ENCODE assay signal across 8 mouse cellular contexts in the genomic region with DNA sequence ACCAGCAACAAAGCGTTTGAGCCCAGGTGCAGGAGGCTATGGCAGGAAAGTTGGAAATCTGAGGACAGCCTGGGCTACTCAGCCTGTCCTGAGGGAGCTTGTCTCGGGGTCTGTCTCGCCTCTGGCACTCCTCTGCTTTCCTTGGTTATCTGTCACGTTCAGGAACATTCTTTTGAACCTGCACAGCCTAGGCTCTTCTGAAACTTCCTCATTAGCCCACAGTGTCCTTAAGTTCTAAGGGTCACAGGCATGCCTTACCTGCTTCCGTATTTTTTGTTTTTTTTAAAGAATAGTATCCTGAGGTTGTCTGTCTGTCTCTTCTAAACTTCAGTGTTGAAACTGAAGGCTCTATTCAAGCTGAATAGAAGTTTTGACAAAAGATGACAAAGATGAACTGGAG. TPM values are rescaled to one million over a fixed set of nuclear protein-coding genes. Genes with fewer than 3 reads are reported as not detected.
A peak's percentile ranks its signal among the peaks of the same experiment; 100 is the strongest.
DNase-seq lines count a peak whose midpoint lies in the region; ATAC-seq and TF ChIP-seq lines count a peak whose summit lies in the region.

A gene (minus strand): TSS at position 199 of the 400 bp plus-strand sequence.

- no peak for ATAC-seq in kidney, embryonic 15.5 days (replicated peaks; ENCODE audit: low FRiP score)
- no peak for ATAC-seq in erythroblast, adult 5-6 weeks (replicated peaks; ENCODE audit: low FRiP score, poor library complexity, severe bottlenecking)
- ATAC-seq in hematopoietic stem cell, adult 5-6 weeks (replicated peaks in 1 of 2; ENCODE audit: insufficient read depth in 1 of 2, low FRiP score in 2 of 2, low TSS enrichment in 1 of 2, low read depth in 1 of 2, poor library complexity in 2 of 2, severe bottlenecking in 2 of 2) = peak; percentile 48 to 65; a peak in 3 of 4 replicates
- no peak for ATAC-seq in liver, postnatal 0 days

- peak; percentile 68 to 80 for TF ChIP-seq EP300 in MEL (IDR thresholded peaks at IDR 0.05; ENCODE audit: low read depth in 1 of 2, low read length in 2 of 2)
- no peak for TF ChIP-seq EP300 in liver, postnatal 0 days (IDR thresholded peaks at IDR 0.05; ENCODE audit: low read depth)

- no peaks in the 10 kb centered on the region for H3K9me3 ChIP-seq in kidney, embryonic 15.5 days (replicated peaks)
- H3K9me3 ChIP-seq in MEL (replicated peaks; ENCODE audit: insufficient read depth, low read length) = no peaks in the 10 kb centered on the region
- no peaks in the 10 kb centered on the region for H3K9me3 ChIP-seq in liver, postnatal 0 days (ENCODE audit: low read length)

- no peak for TF ChIP-seq POLR2A in MEL (IDR thresholded peaks at IDR 0.05; ENCODE audit: control insufficient read depth in 1 of 2, insufficient read depth in 1 of 2, low read depth in 1 of 2, low read length in 2 of 2, poor library complexity in 1 of 2)

- no peaks in the 10 kb centered on the region for H3K79me2 ChIP-seq in MEL (ENCODE audit: control insufficient read depth, insufficient read depth, low read length, poor library complexity)

- no peak within 1 kb of the TSS for H3K9ac ChIP-seq in kidney, embryonic 15.5 days
- no peak within 1 kb of the TSS for H3K9ac ChIP-seq in MEL (ENCODE audit: control insufficient read depth, low read depth, low read length, poor library complexity, severe bottlenecking)
- no peak within 1 kb of the TSS for H3K9ac ChIP-seq in liver, postnatal 0 days (replicated peaks)

- no peak within 1 kb of the TSS for H3K27ac ChIP-seq in kidney, embryonic 15.5 days
- no peak within 1 kb of the TSS for H3K27ac ChIP-seq in MEL (ENCODE audit: control insufficient read depth, low read depth, low read length)
- H3K27ac ChIP-seq in liver, postnatal 0 days (ENCODE audit: low read depth) = peak within 1 kb of the TSS; percentile 52; the same call in 1 of the 2 replicates

- H3K4me3 ChIP-seq in kidney, embryonic 15.5 days (replicated peaks) = no peak within 1 kb of the TSS
- no peak within 1 kb of the TSS; a peak in 1 of 4 replicates for H3K4me3 ChIP-seq in MEL (ENCODE audit: control insufficient read depth in 1 of 2, insufficient read depth in 1 of 2, low read depth in 2 of 2, low read length in 2 of 2)
- H3K4me3 ChIP-seq in liver, postnatal 0 days (ENCODE audit: low read depth, low read length) = peak within 1 kb of the TSS; percentile 13; the same call in 1 of the 2 replicates

- no peaks in the 10 kb centered on the region for H3K4me1 ChIP-seq in kidney, embryonic 15.5 days
- peaks cover 7 to 12% of the 10 kb centered on the region in 2 experiments for H3K4me1 ChIP-seq in MEL (ENCODE audit: control insufficient read depth in 1 of 2, insufficient read depth in 2 of 2, low read length in 2 of 2)
- H3K4me1 ChIP-seq in liver, postnatal 0 days (ENCODE audit: insufficient read depth) = 0 out of 2 replicates have a peak, but pooled peaks cover 2% of the 10 kb centered on the region

- WGBS in kidney, embryonic 15.5 days = 57% methylated on average over 5 of the region's 5 CpGs
- 37% methylated on average over 5 of the region's 5 CpGs for WGBS in liver, postnatal 0 days (ENCODE audit: insufficient replicate concordance)

- no peak within 1 kb of the TSS for H3K4me2 ChIP-seq in kidney, embryonic 15.5 days
- peak within 1 kb of the TSS; percentile 16; the same call in 1 of the 2 replicates for H3K4me2 ChIP-seq in liver, postnatal 0 days (ENCODE audit: low read depth, low read length)

- no peaks in the 10 kb centered on the region for H3K27me3 ChIP-seq in kidney, embryonic 15.5 days
- no peaks in the 10 kb centered on the region; a peak in 1 of 4 replicates for H3K27me3 ChIP-seq in MEL (ENCODE audit: control insufficient read depth in 1 of 2, insufficient read depth in 2 of 2, low read length in 2 of 2)
- H3K27me3 ChIP-seq in liver, postnatal 0 days (ENCODE audit: insufficient read depth, low read length) = no peaks in the 10 kb centered on the region

- no peak for TF ChIP-seq CTCF in MEL (IDR thresholded peaks at IDR 0.05 in 2 of 3, conservative IDR thresholded peaks at IDR 0.05 in 1 of 3; ENCODE audit: control insufficient read depth in 1 of 3, insufficient read depth in 1 of 3, low read depth in 2 of 3, low read length in 3 of 3, poor library complexity in 1 of 3, severe bottlenecking in 1 of 3)
- no peak for TF ChIP-seq CTCF in liver, postnatal 0 days (IDR thresholded peaks at IDR 0.05; ENCODE audit: low read depth)

- H3K36me3 ChIP-seq in kidney, embryonic 15.5 days = no peaks in the 10 kb centered on the region
- H3K36me3 ChIP-seq in MEL (ENCODE audit: control insufficient read depth in 1 of 2, insufficient read depth in 2 of 2, low read length in 2 of 2) = peaks cover 0 to 8% of the 10 kb centered on the region in 2 experiments; a peak in 2 of 4 replicates
- H3K36me3 ChIP-seq in liver, postnatal 0 days (replicated peaks; ENCODE audit: insufficient read depth, low read length) = no peaks in the 10 kb centered on the region

- TF ChIP-seq RAD21 in MEL (IDR thresholded peaks at IDR 0.05; ENCODE audit: low read depth, low read length) = no peak

- DNase-seq in kidney, adult 9 months = no peak
- peak; percentile 75 for DNase-seq in MEL (ENCODE audit: low read depth, low spot score)
- DNase-seq in liver, postnatal 0 days = no peak
- DNase-seq in cerebellum, postnatal 10 days = no peak
- DNase-seq in natural killer cell, adult 2 months (ENCODE audit: low spot score in 2 of 2) = no peak

TF ChIP-seq in MEL, 35 proteins besides CTCF, POLR2A, EP300 and RAD21:
- TF ChIP-seq ELF1 (IDR thresholded peaks at IDR 0.05; ENCODE audit: low read depth, low read length) = peak; percentile 66
- TF ChIP-seq SMC3 (IDR thresholded peaks at IDR 0.05; ENCODE audit: low read depth, low read length) = 0 out of 2 replicates have a peak, but pooled peaks have one; percentile 8
- peak; percentile 65 for TF ChIP-seq GATA1 (IDR thresholded peaks at IDR 0.05; ENCODE audit: low read depth, low read length)
- no peak for TF ChIP-seq KAT2A (conservative IDR thresholded peaks at IDR 0.05; ENCODE audit: low read depth, low read length)
- peak; percentile 82 for TF ChIP-seq BHLHE40 (IDR thresholded peaks at IDR 0.05; ENCODE audit: borderline replicate concordance, low read depth, low read length)
- peak; percentile 77 for TF ChIP-seq ZNF384 (IDR thresholded peaks at IDR 0.05; ENCODE audit: low read depth, low read length)
- TF ChIP-seq NRF1 (IDR thresholded peaks at IDR 0.05; ENCODE audit: insufficient read depth, low read depth, low read length, poor library complexity, severe bottlenecking) = 0 out of 2 replicates have a peak, but pooled peaks have one; percentile 6
- TF ChIP-seq RCOR1 (IDR thresholded peaks at IDR 0.05; ENCODE audit: low read depth, low read length) = no peak
- TF ChIP-seq MYB (IDR thresholded peaks at IDR 0.05; ENCODE audit: low read depth, low read length) = no peak
- peak; percentile 76 for TF ChIP-seq TAL1 (IDR thresholded peaks at IDR 0.05; ENCODE audit: low read length)
- peak; percentile 70 for TF ChIP-seq TCF12 (IDR thresholded peaks at IDR 0.05; ENCODE audit: low read depth, low read length)
- TF ChIP-seq HCFC1 (IDR thresholded peaks at IDR 0.05; ENCODE audit: low read depth, low read length) = 0 out of 2 replicates have a peak, but pooled peaks have one; percentile 14
TF ChIP-seq in MEL: peak in this region for 9.

RNA-seq across cellular contexts. Expression of the gene that starts here (rescaled TPM):
- polyA plus RNA-seq in kidney, embryonic 15.5 days (2015; fragmentation: Nextera tagmentation; extraction: Ambion mirVana) = 17.7 and 17.8 TPM in 2 replicates
- 46.6 and 55.7 TPM in 2 replicates for total RNA-seq in MEL (2012; rRNA removed)
- polyA plus RNA-seq in MEL (2012; ENCODE audit: insufficient read depth in 1 of 2, insufficient read length in 2 of 2, low read depth in 1 of 2, low replicate concordance in 2 of 2, missing spikeins in 1 of 2) = 10 to 100 TPM in 1 of 2 experiments, not detected in 1; 48.6 TPM
- total RNA-seq in erythroblast, adult 5-6 weeks (2015; ENCODE audit: low replicate concordance) = 52.7 and 60.3 TPM in 2 replicates
- total RNA-seq in erythroblast, adult 5-6 weeks (2017; ENCODE audit: low replicate concordance) = 56.3 and 62.8 TPM in 2 replicates
- 135 and 180 TPM in 2 replicates for total RNA-seq in hematopoietic stem cell, adult 5-6 weeks (2017)
- 27.1 and 30.7 TPM in 2 replicates for polyA plus RNA-seq in liver, postnatal 0 days (2015; fragmentation: Nextera tagmentation; extraction: Ambion mirVana)

Comparison
In these comparisons a context has a peak if more than half of its experiments do, and no peak if none do; other contexts are left out.
1. ATAC-seq: peak in hematopoietic stem cell, adult 5-6 weeks (2 of 2); none in kidney, embryonic 15.5 days (single experiment), erythroblast, adult 5-6 weeks (single experiment) and liver, postnatal 0 days (single experiment).